Mouse (Mus musculus) kidney, adult 2 months (tissue): ENCODE data around the gene Fat2.

Experiments used
- CTCF ChIP-seq: fragments of 200-500 bp; conservative IDR thresholded peaks from 2 replicates; pipeline ENCODE4 v1.5.1; 2011; ENCODE audit warnings: low read depth, mild to moderate bottlenecking, control low read depth, low read length, moderate library complexity, mixed read lengths; ENCODE audit not compliant: insufficient read depth, insufficient read length
- POLR2A ChIP-seq: fragments of 200-500 bp; IDR thresholded peaks from one replicate; pipeline ENCODE4 v1.6.1; 2011; ENCODE audit warnings: low read depth, low read length, control low read depth

- TF ChIP-seq POLR2A (no peak), CTCF (no peak)
Measured at GRCm38 (mm10) chr11:55336101-55336891, at the start of gene Fat2.
